Mouse (Mus musculus) limb, embryonic 15.5 days (tissue): Measurements from ENCODE around the gene Ccdc85b. TPM values are rescaled to one million over a fixed set of nuclear protein-coding genes. Genes with fewer than 3 reads are reported as not detected.

Experiments used
- ATAC-seq: fragments of 200-750 bp; cut with Nextera tagmentation; 2 replicates; pipeline ENCODE4 v1.8.0; 2017; ENCODE audit warnings: low read depth, moderate TSS enrichment; ENCODE audit not compliant: insufficient number of reproducible peaks, low FRiP score, low TSS enrichment
- H3K27ac ChIP-seq: fragments of 300-500 bp; sonication (generic); 2 replicates; pipeline ENCODE4 v1.5.1; 2015; ENCODE audit warnings: moderate library complexity, mild to moderate bottlenecking, inconsistent platforms
- H3K27me3 ChIP-seq: fragments of 300-500 bp; sonication (generic); 2 replicates; pipeline ENCODE4 v1.6.1; 2015; ENCODE audit warnings: inconsistent platforms
- H3K36me3 ChIP-seq: fragments of 300-500 bp; sonication (generic); 2 replicates; pipeline ENCODE4 v1.6.1; 2015; ENCODE audit warnings: inconsistent platforms
- H3K4me1 ChIP-seq: fragments of 300-500 bp; sonication (generic); 2 replicates; pipeline ENCODE4 v1.6.1; 2015; ENCODE audit warnings: inconsistent platforms
- H3K4me2 ChIP-seq: fragments of 300-500 bp; sonication (generic); 2 replicates; pipeline ENCODE4 v1.6.1; 2015; ENCODE audit warnings: mild to moderate bottlenecking, inconsistent platforms
- H3K4me3 ChIP-seq: fragments of 300-500 bp; sonication (generic); 2 replicates; pipeline ENCODE4 v1.5.1; 2015; ENCODE audit warnings: mild to moderate bottlenecking, inconsistent platforms
- H3K9ac ChIP-seq: fragments of 300-500 bp; sonication (generic); 2 replicates; pipeline ENCODE4 v1.6.1; 2015; ENCODE audit warnings: inconsistent platforms
- H3K9me3 ChIP-seq: fragments of 300-500 bp; sonication (generic); 2 replicates; pipeline ENCODE4 v1.6.1; 2016; ENCODE audit warnings: inconsistent platforms
- WGBS: fragments of 180-500 bp; shearing (Covaris S2); methylation state at CpG from one replicate; pipeline ENCODE4 v1.1.7; 2015; 5-methylcytosine and 5-hydroxymethylcytosine counted together
- polyA plus RNA-seq: library from polyadenylated mRNA; unstranded; fragments of >200 nt; fragmentation: Nextera tagmentation; extraction: Ambion mirVana; gene quantifications from 2 replicates; pipeline ENCODE4 v1.2.1, GENCODE M21; 2015

Ccdc85b gene
- polyA plus RNA-seq, 1 experiment from 2014 or later = 6.9 TPM

DNA sequence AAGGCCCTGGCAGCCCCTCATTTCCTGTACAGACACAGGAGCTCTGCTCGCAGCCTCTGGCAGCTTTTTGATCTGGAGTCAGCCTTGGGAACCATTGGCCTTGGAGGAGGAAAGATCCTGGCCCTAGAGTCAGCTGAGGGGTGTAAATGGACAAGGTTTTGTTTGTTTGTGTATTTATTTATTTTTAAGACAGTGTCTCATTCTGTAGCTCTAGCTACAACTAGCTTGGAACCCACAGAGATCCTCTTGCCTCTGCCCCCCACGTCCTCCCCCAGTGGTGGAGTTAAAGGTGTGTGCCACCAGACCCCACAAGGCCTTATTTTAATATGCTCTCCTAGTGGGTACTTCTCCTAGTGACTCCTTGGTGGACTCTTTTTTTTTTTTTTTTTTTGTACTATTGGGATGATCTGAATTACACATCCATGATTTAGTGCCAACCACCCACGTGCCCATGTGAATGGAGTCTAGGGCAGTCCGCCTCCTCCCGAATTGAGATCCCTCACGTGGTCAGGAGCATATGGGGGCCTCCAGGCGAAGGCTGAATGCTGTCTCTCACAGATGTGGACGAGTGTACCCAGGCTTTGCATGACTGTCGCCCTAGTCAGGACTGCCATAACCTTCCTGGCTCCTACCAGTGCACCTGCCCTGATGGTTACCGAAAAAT, 19.4 kb upstream of the Ccdc85b start:
- Histone ChIP-seq H3K4me1 (peaks cover 18% of the 10 kb centered on the region), H3K9me3 (no peaks in the 10 kb centered on the region), H3K36me3 (peaks cover 48% of the 10 kb centered on the region), H3K27ac (no peak overlapping the region), H3K4me2 (no peak overlapping the region), H3K4me3 (no peak overlapping the region), H3K27me3 (no peaks in the 10 kb centered on the region), H3K9ac (no peak overlapping the region)
- ATAC-seq = no peak
- WGBS = 81% methylated on average over 10 of the region's 10 CpGs

GRCm38 (mm10) chr19:5475069-5475714, 17.5 kb upstream of the Ccdc85b start:
- peak overlapping the region; percentile 68 for H3K9ac ChIP-seq
- peak; percentile 12; the same call in 1 of the 2 replicates for ATAC-seq

GRCm38 (mm10) chr19:5474281-5475068, 16.8 kb upstream of the Ccdc85b start:
- Histone ChIP-seq H3K4me3 (peak overlapping the region; percentile 61), H3K27ac (peak overlapping the region; percentile 90), H3K27me3 (no peaks in the 10 kb centered on the region), H3K36me3 (peaks cover 22% of the 10 kb centered on the region), H3K4me2 (peak overlapping the region; percentile 83), H3K9me3 (no peaks in the 10 kb centered on the region), H3K9ac (peak overlapping the region; percentile 68), H3K4me1 (peaks cover 18% of the 10 kb centered on the region)
- under 1% methylated on average over 61 of the region's 68 CpGs for WGBS
- peak; percentile 60 for ATAC-seq

More at GRCm38 (mm10) chr19:5475069-5475714, 17.5 kb upstream of the Ccdc85b start:
- peaks cover 18% of the 10 kb centered on the region for H3K4me1 ChIP-seq
- H3K4me3 ChIP-seq = peak overlapping the region; percentile 61
- H3K27me3 ChIP-seq = no peaks in the 10 kb centered on the region
- peaks cover 29% of the 10 kb centered on the region for H3K36me3 ChIP-seq
- peak overlapping the region; percentile 90 for H3K27ac ChIP-seq
- 14% methylated on average over 13 of the region's 13 CpGs for WGBS
- H3K9me3 ChIP-seq = no peaks in the 10 kb centered on the region
- peak overlapping the region; percentile 83 for H3K4me2 ChIP-seq

GRCm38 (mm10) chr19:5473720-5474119, 16.0 kb upstream of the Ccdc85b start, which contains the start of gene Efemp2:
TSS of gene Efemp2 (plus strand) at chr19:5473954.
- Histone ChIP-seq H3K9ac (peak within 1 kb of the TSS; percentile 68), H3K4me1 (peaks cover 18% of the 10 kb centered on the region), H3K9me3 (no peaks in the 10 kb centered on the region), H3K36me3 (peaks cover 14% of the 10 kb centered on the region), H3K4me3 (peak within 1 kb of the TSS; percentile 61), H3K27ac (peak within 1 kb of the TSS; percentile 90), H3K27me3 (no peaks in the 10 kb centered on the region), H3K4me2 (peak within 1 kb of the TSS; percentile 83)
- under 1% methylated on average over 22 of the region's 22 CpGs for WGBS
- ATAC-seq = peak; percentile 67

DNA sequence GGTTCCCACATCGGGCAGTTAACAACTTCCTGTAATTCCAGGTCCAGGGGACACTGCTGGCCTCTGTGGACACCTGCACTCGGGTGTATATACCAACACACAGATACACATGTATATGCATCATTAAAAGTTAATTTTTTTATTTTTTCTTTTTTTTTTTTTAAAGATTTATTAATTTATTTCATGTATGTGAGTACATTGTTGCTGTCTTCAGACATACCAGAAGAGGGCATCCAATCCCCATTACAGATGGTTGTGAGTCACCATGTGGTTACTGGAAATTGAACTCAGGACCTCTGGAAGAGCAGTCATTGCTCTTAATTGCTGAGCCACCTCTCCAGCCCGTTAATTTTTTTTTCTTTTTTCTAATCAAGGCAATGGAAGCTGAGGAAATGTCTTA, 15.2 kb upstream of the Ccdc85b start:
- no peaks in the 10 kb centered on the region for H3K9me3 ChIP-seq
- H3K27me3 ChIP-seq = no peaks in the 10 kb centered on the region
- no peak for ATAC-seq
- peak overlapping the region; percentile 90; the same call in 1 of the 2 replicates for H3K27ac ChIP-seq
- H3K9ac ChIP-seq = no peak overlapping the region
- H3K4me2 ChIP-seq = no peak overlapping the region
- WGBS = 74% methylated on average over 3 of the region's 3 CpGs
- peaks cover 23% of the 10 kb centered on the region for H3K4me1 ChIP-seq
- H3K36me3 ChIP-seq = peaks cover 6% of the 10 kb centered on the region; the same call in 1 of the 2 replicates
- H3K4me3 ChIP-seq = no peak overlapping the region

DNA sequence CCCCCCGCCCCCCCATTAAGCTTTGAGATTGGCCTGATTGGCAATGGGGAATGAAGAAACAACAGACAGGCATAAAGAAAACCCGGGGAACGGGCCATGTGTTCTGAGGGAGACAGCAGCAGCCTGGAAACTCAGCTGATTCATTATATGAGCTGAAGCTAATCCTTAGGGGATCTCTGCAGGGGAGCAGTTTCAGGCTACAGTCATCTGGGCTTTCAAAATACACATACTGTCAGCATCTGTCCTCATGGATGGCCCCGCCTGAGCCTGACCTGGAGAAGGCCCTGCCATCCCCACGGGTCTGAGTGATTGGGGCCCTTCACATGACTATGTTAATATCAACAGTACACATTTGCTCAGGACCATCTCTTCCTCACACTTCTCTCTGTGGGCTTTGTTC, 14.2 kb upstream of the Ccdc85b start:
- peaks cover 23% of the 10 kb centered on the region for H3K4me1 ChIP-seq
- no peak overlapping the region for H3K9ac ChIP-seq
- 46% methylated on average over 5 of the region's 5 CpGs for WGBS
- no peak overlapping the region for H3K27ac ChIP-seq
- no peak overlapping the region for H3K4me3 ChIP-seq
- H3K9me3 ChIP-seq = no peaks in the 10 kb centered on the region
- ATAC-seq = no peak
- H3K4me2 ChIP-seq = no peak overlapping the region
- peaks cover 9% of the 10 kb centered on the region for H3K36me3 ChIP-seq
- H3K27me3 ChIP-seq = no peaks in the 10 kb centered on the region

DNA sequence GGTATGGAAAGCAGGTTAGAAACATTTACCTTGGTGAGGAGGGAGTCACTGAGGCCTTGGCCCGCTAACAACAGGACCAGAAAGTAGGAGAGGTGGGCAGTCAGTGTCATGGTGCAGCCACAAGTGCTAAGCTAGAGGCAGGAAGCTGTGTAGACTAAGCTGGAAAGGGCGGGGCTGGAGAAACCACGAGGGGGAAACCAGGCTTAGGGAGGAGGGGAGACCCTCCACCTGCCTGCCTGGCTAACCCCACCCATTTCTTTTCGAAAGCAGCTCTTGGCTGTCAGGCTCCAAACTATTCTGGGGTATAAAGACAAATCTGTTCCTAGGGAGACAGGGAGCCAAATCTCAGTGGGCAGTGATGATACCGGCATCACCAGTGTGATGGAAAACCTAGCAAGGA, 10.7 kb upstream of the Ccdc85b start, which contains the start of gene Ctsw:
Gene Ctsw (minus strand): TSS at position 134 of the 400 bp plus-strand sequence.
- WGBS = 53% methylated on average over 5 of the region's 5 CpGs
- H3K4me1 ChIP-seq = peaks cover 15% of the 10 kb centered on the region
- H3K9ac ChIP-seq = no peak within 1 kb of the TSS
- no peak within 1 kb of the TSS for H3K4me3 ChIP-seq
- H3K27ac ChIP-seq = 0 out of 2 replicates have a peak within 1 kb of the TSS, but pooled peaks have one; percentile 18
- no peak for ATAC-seq
- peaks cover 42% of the 10 kb centered on the region for H3K36me3 ChIP-seq
- H3K4me2 ChIP-seq = no peak within 1 kb of the TSS
- H3K9me3 ChIP-seq = no peaks in the 10 kb centered on the region
- no peaks in the 10 kb centered on the region for H3K27me3 ChIP-seq

GRCm38 (mm10) chr19:5466916-5467500, 9.3 kb upstream of the Ccdc85b start:
- H3K9me3 ChIP-seq = no peaks in the 10 kb centered on the region
- no peak overlapping the region for H3K4me3 ChIP-seq
- no peak for ATAC-seq
- WGBS = 86% methylated on average over 6 of the region's 6 CpGs
- peaks cover 15% of the 10 kb centered on the region for H3K4me1 ChIP-seq
- H3K9ac ChIP-seq = no peak overlapping the region
- H3K36me3 ChIP-seq = peaks cover 54% of the 10 kb centered on the region
- no peak overlapping the region for H3K4me2 ChIP-seq
- H3K27ac ChIP-seq = no peak overlapping the region
- H3K27me3 ChIP-seq = no peaks in the 10 kb centered on the region

DNA sequence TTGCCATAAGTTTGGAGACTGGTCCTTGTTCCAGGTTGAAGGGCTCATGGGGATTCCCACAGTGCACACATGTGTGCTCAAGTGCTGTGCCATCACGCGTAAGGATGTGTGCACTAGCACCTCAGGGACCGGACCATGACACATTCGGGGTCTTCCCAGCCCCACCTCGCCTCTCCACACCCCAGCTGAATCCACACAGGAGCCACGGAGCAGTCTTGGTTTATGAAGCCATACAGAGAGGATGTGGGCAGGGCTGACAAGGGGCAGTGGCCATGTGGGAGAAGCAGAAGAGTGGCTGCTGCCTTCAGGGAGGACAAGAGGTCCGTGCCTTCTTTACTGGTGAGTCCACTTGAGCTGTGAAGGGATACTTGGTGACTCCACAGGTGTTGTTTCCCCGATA, 7.3 kb upstream of the Ccdc85b start:
- Histone ChIP-seq H3K4me2 (no peak overlapping the region), H3K9me3 (no peaks in the 10 kb centered on the region), H3K27ac (no peak overlapping the region), H3K4me3 (no peak overlapping the region), H3K9ac (no peak overlapping the region), H3K27me3 (no peaks in the 10 kb centered on the region), H3K36me3 (peaks cover 60% of the 10 kb centered on the region), H3K4me1 (peaks cover 25% of the 10 kb centered on the region)
- ATAC-seq = no peak
- WGBS = 95% methylated on average over 8 of the region's 8 CpGs

DNA sequence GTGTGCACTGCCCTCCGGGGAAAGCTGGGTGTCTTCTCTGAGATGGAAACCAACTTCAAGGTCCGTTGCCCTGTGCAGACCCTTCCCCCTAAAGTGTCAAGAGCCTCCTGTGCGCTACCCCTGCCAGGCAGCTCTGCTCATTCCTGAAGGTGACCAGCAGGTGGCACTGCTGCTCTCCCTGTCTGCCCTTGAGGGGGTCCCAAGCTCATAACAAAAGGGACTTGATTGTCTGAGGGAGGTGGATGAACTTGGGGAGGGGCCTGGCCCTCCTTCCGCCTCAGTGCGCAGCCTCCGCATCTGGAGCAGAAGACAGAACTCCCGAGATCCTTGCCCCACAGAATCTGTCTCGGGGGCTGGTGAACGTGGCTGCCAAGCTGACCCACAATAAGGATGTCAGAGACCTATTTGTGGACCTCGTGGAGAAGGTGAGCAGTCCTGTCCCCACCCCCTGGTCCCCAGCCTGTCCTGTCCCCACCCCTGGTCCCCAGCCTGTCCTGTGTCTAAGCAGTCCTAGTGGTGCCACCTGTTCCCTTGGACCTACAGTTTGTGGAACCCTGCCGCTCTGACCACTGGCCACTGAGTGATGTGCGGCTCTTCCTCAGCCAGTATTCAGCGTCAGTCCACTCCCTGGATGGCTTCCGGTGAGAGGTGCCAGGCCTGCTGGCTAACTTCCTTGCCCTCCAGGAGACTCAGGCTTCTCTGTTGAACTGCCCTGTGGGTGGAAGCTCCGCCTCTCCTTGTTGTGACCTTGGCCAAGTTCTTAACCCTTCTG, 6.3 kb upstream of the Ccdc85b start:
- no peaks in the 10 kb centered on the region for H3K27me3 ChIP-seq
- H3K9ac ChIP-seq = no peak overlapping the region
- H3K4me2 ChIP-seq = peak overlapping the region; percentile 28
- H3K36me3 ChIP-seq = peaks cover 60% of the 10 kb centered on the region
- ATAC-seq = no peak; the same call in 1 of the 2 replicates
- H3K4me1 ChIP-seq = peaks cover 27% of the 10 kb centered on the region
- peak overlapping the region; percentile 19 for H3K4me3 ChIP-seq
- H3K9me3 ChIP-seq = no peaks in the 10 kb centered on the region
- WGBS = 41% methylated on average over 15 of the region's 15 CpGs
- H3K27ac ChIP-seq = 0 out of 2 replicates have a peak overlapping the region, but pooled peaks have one; percentile 47

GRCm38 (mm10) chr19:5463212-5463611, 5.5 kb upstream of the Ccdc85b start:
- no peaks in the 10 kb centered on the region for H3K9me3 ChIP-seq
- peaks cover 24% of the 10 kb centered on the region for H3K4me1 ChIP-seq
- peaks cover 60% of the 10 kb centered on the region for H3K36me3 ChIP-seq
- H3K27me3 ChIP-seq = no peaks in the 10 kb centered on the region
- no peak for ATAC-seq
- no peak overlapping the region for H3K9ac ChIP-seq
- WGBS = 92% methylated on average over 9 of the region's 9 CpGs
- H3K4me3 ChIP-seq = no peak overlapping the region
- no peak overlapping the region for H3K27ac ChIP-seq
- no peak overlapping the region for H3K4me2 ChIP-seq
